8 mouse cellular contexts compared by ENCODE assay signal in genomic region chr3:34021259-34021828, GRCm38 (mm10). TPM values are rescaled to one million over a fixed set of nuclear protein-coding genes. Genes with fewer than 3 reads are reported as not detected.
DNase-seq lines count a peak whose midpoint lies in the region; ATAC-seq and TF ChIP-seq lines count a peak whose summit lies in the region.

No protein-coding gene starts in this region.

- peak overlapping the region; percentile 71 for H3K4me2 ChIP-seq in embryonic facial prominence, embryonic 14.5 days (ENCODE audit: low read depth, low read length)
- peak overlapping the region; percentile 67 for H3K4me2 ChIP-seq in limb, embryonic 12.5 days
- H3K4me2 ChIP-seq in neural tube, embryonic 14.5 days (ENCODE audit: low read depth, low read length) = peak overlapping the region; percentile 67

- WGBS in embryonic facial prominence, embryonic 14.5 days = 66% methylated on average over 4 of the region's 4 CpGs
- 67% methylated on average over 4 of the region's 4 CpGs for WGBS in limb, embryonic 12.5 days
- WGBS in neural tube, embryonic 14.5 days = 69% methylated on average over 4 of the region's 4 CpGs

- peaks cover 10% of the 10 kb centered on the region; the same call in 1 of the 2 replicates for H3K4me1 ChIP-seq in embryonic facial prominence, embryonic 14.5 days (ENCODE audit: control insufficient read depth, insufficient read depth, low read length)
- H3K4me1 ChIP-seq in limb, embryonic 12.5 days (replicated peaks) = peaks cover 5% of the 10 kb centered on the region
- peaks cover 10% of the 10 kb centered on the region; the same call in 1 of the 2 replicates for H3K4me1 ChIP-seq in neural tube, embryonic 14.5 days (ENCODE audit: control insufficient read depth, insufficient read depth, low read length)

- peak overlapping the region; percentile 100 for H3K9ac ChIP-seq in embryonic facial prominence, embryonic 14.5 days (ENCODE audit: low read depth, low read length)
- no peak overlapping the region for H3K9ac ChIP-seq in limb, embryonic 12.5 days (replicated peaks)
- H3K9ac ChIP-seq in neural tube, embryonic 14.5 days (replicated peaks; ENCODE audit: low read depth, low read length) = peak overlapping the region; percentile 92; the same call in 1 of the 2 replicates

- H3K27ac ChIP-seq in left cerebral cortex, adult 2 months = no peak overlapping the region
- H3K27ac ChIP-seq in embryonic facial prominence, embryonic 14.5 days (replicated peaks; ENCODE audit: low read depth, low read length) = no peak overlapping the region
- H3K27ac ChIP-seq in limb, embryonic 12.5 days = no peak overlapping the region
- H3K27ac ChIP-seq in neural tube, embryonic 14.5 days (ENCODE audit: low read depth, low read length) = no peak overlapping the region

- DNase-seq in left cerebral cortex, adult 2 months (ENCODE audit: extremely low spot score in 1 of 2, low spot score in 2 of 2) = no peak
- no peak for DNase-seq in left cerebral cortex, postnatal 14 days (ENCODE audit: low spot score in 2 of 2)
- no peak for DNase-seq in embryonic facial prominence, embryonic 14.5 days (ENCODE audit: low spot score)
- no peak for DNase-seq in spleen, adult 18-20 months
- DNase-seq in embryo, embryonic 11 days = no peak
- no peak for DNase-seq in lung, adult 18-20 months

- intact Hi-C loops in left cerebral cortex, adult 2 months (cut with DNase I) = no loop called here
- intact Hi-C loops in left cerebral cortex, postnatal 14 days (cut with DNase I) = no loop called here

- H3K27me3 ChIP-seq in embryonic facial prominence, embryonic 14.5 days (replicated peaks; ENCODE audit: control insufficient read depth, insufficient read depth, low read length) = no peaks in the 10 kb centered on the region
- H3K27me3 ChIP-seq in limb, embryonic 12.5 days = no peaks in the 10 kb centered on the region
- H3K27me3 ChIP-seq in neural tube, embryonic 14.5 days (ENCODE audit: control insufficient read depth, insufficient read depth, low read length) = no peaks in the 10 kb centered on the region

- no peaks in the 10 kb centered on the region for H3K36me3 ChIP-seq in embryonic facial prominence, embryonic 14.5 days (ENCODE audit: control insufficient read depth, insufficient read depth, low read length)
- no peaks in the 10 kb centered on the region for H3K36me3 ChIP-seq in limb, embryonic 12.5 days
- H3K36me3 ChIP-seq in neural tube, embryonic 14.5 days (ENCODE audit: control insufficient read depth, insufficient read depth, low read length) = no peaks in the 10 kb centered on the region

- peak overlapping the region; percentile 97 for H3K4me3 ChIP-seq in left cerebral cortex, adult 2 months
- H3K4me3 ChIP-seq in embryonic facial prominence, embryonic 14.5 days (ENCODE audit: low read depth, low read length) = peak overlapping the region; percentile 97
- H3K4me3 ChIP-seq in limb, embryonic 12.5 days (replicated peaks) = peak overlapping the region; percentile 92
- peak overlapping the region; percentile 78 for H3K4me3 ChIP-seq in neural tube, embryonic 14.5 days (ENCODE audit: low read depth, low read length)

- no peaks in the 10 kb centered on the region for H3K9me3 ChIP-seq in embryonic facial prominence, embryonic 14.5 days (ENCODE audit: control insufficient read depth, low read length)
- H3K9me3 ChIP-seq in limb, embryonic 12.5 days = no peaks in the 10 kb centered on the region
- H3K9me3 ChIP-seq in neural tube, embryonic 14.5 days (ENCODE audit: control insufficient read depth, low read length) = no peaks in the 10 kb centered on the region

- ATAC-seq in embryonic facial prominence, embryonic 14.5 days (ENCODE audit: low read depth) = no peak
- no peak for ATAC-seq in limb, embryonic 12.5 days (ENCODE audit: insufficient number of reproducible peaks, insufficient read depth, low FRiP score, low TSS enrichment, low read depth)
- no peak for ATAC-seq in neural tube, embryonic 14.5 days (ENCODE audit: low read depth)

- no peak for TF ChIP-seq CTCF in left cerebral cortex, adult 2 months (IDR thresholded peaks at IDR 0.05)

RNA-seq across cellular contexts. Expression of gene Fxr1, which starts 1.6 kb away (rescaled TPM):
- 10 to 100 TPM; 73.3 to 77.4 TPM for total RNA-seq in left cerebral cortex, adult 2 months (2021)
- 10 to 100 TPM; 64.5 to 66.0 TPM for total RNA-seq in left cerebral cortex, postnatal 14 days (2021)
- polyA plus RNA-seq in embryonic facial prominence, embryonic 14.5 days (2014; fragmentation: Nextera tagmentation; extraction: Ambion mirVana) = 78.8 and 82.4 TPM in 2 replicates
- 66.7 and 69.6 TPM in 2 replicates for polyA plus RNA-seq in limb, embryonic 12.5 days (2016; fragmentation: Nextera tagmentation; extraction: Ambion mirVana)
- 43.2 and 43.4 TPM in 2 replicates for polyA plus RNA-seq in neural tube, embryonic 14.5 days (2014; fragmentation: Nextera tagmentation; extraction: Ambion mirVana)

RNA-seq across cellular contexts. Expression of gene Dnajc19, which starts 59.8 kb away (rescaled TPM):
- total RNA-seq in left cerebral cortex, adult 2 months (2021) = 10 to 100 TPM; 39.9 to 48.8 TPM
- total RNA-seq in left cerebral cortex, postnatal 14 days (2021) = 10 to 100 TPM; 50.9 to 59.4 TPM
- polyA plus RNA-seq in embryonic facial prominence, embryonic 14.5 days (2014; fragmentation: Nextera tagmentation; extraction: Ambion mirVana) = 133 and 138 TPM in 2 replicates
- 145 and 154 TPM in 2 replicates for polyA plus RNA-seq in limb, embryonic 12.5 days (2016; fragmentation: Nextera tagmentation; extraction: Ambion mirVana)
- polyA plus RNA-seq in neural tube, embryonic 14.5 days (2014; fragmentation: Nextera tagmentation; extraction: Ambion mirVana) = 147 and 155 TPM in 2 replicates
